Mouse (Mus musculus): ENCODE data around the gene Ska3. TPM values are rescaled to one million over a fixed set of nuclear protein-coding genes. Genes with fewer than 3 reads are reported as not detected.

Ska3 gene
- polyA plus RNA-seq, 1 experiment from 2014 or later, result 39.0 TPM

- no peaks in the 10 kb centered on the region for H3K4me1 ChIP-seq
- no peak overlapping the region for H3K27ac ChIP-seq
- H3K9ac ChIP-seq, result no peak overlapping the region
- WGBS, result 94% methylated on average over 3 of the region's 3 CpGs
- no peaks in the 10 kb centered on the region for H3K27me3 ChIP-seq
- H3K36me3 ChIP-seq, result peaks cover 49% of the 10 kb centered on the region
- H3K4me2 ChIP-seq, result no peak overlapping the region
- no peak overlapping the region for H3K4me3 ChIP-seq
- no peaks in the 10 kb centered on the region for H3K9me3 ChIP-seq
- no peak for ATAC-seq (ENCODE audit: insufficient number of reproducible peaks, insufficient read depth, low FRiP score, low TSS enrichment, low read depth)
These were observed 18.6 kb upstream of the Ska3 start for GRCm38 (mm10) chr14:57844535-57844934.

- no peak for ATAC-seq (ENCODE audit: insufficient number of reproducible peaks, insufficient read depth, low FRiP score, low TSS enrichment, low read depth)
- H3K27ac ChIP-seq, result no peak overlapping the region
- H3K4me2 ChIP-seq, result no peak overlapping the region
- no peak overlapping the region for H3K9ac ChIP-seq
- no peaks in the 10 kb centered on the region for H3K9me3 ChIP-seq
- WGBS, result 91% methylated on average over 10 of the region's 10 CpGs
- no peaks in the 10 kb centered on the region for H3K4me1 ChIP-seq
- peaks cover 46% of the 10 kb centered on the region for H3K36me3 ChIP-seq
- H3K27me3 ChIP-seq, result no peaks in the 10 kb centered on the region
- no peak overlapping the region for H3K4me3 ChIP-seq
These were observed 9.2 kb upstream of the Ska3 start for GRCm38 (mm10) chr14:57835157-57835556.

- ATAC-seq (ENCODE audit: insufficient number of reproducible peaks, insufficient read depth, low FRiP score, low TSS enrichment, low read depth), result no peak
- no peaks in the 10 kb centered on the region for H3K4me1 ChIP-seq
- H3K27ac ChIP-seq, result no peak overlapping the region
- H3K27me3 ChIP-seq, result no peaks in the 10 kb centered on the region
- H3K4me3 ChIP-seq, result no peak overlapping the region
- 85% methylated on average over 2 of the region's 2 CpGs for WGBS
- no peak overlapping the region for H3K4me2 ChIP-seq
- no peaks in the 10 kb centered on the region for H3K9me3 ChIP-seq
- no peak overlapping the region for H3K9ac ChIP-seq
- H3K36me3 ChIP-seq, result peaks cover 35% of the 10 kb centered on the region
These were observed 7.5 kb upstream of the Ska3 start for GRCm38 (mm10) chr14:57833526-57833925.

GRCm38 (mm10) chr14:57827284-57827683 is 1.3 kb upstream of the Ska3 start:
- peaks cover 13% of the 10 kb centered on the region for H3K36me3 ChIP-seq
- no peaks in the 10 kb centered on the region for H3K27me3 ChIP-seq
- 76% methylated on average over 1 of the region's 1 CpGs for WGBS
- H3K27ac ChIP-seq, result peak overlapping the region; percentile 92; the same call in 1 of the 2 replicates
- H3K4me3 ChIP-seq, result peak overlapping the region; percentile 79
- H3K9me3 ChIP-seq, result no peaks in the 10 kb centered on the region
- H3K4me1 ChIP-seq, result peaks cover 11% of the 10 kb centered on the region
- no peak for ATAC-seq (ENCODE audit: insufficient number of reproducible peaks, insufficient read depth, low FRiP score, low TSS enrichment, low read depth)
- H3K4me2 ChIP-seq, result peak overlapping the region; percentile 68
- peak overlapping the region; percentile 92 for H3K9ac ChIP-seq

GRCm38 (mm10) chr14:57820839-57821238 is 5.1 kb downstream of the Ska3 start:
- H3K4me3 ChIP-seq, result no peak overlapping the region
- no peaks in the 10 kb centered on the region for H3K9me3 ChIP-seq
- peaks cover 58% of the 10 kb centered on the region for H3K36me3 ChIP-seq
- no peaks in the 10 kb centered on the region for H3K27me3 ChIP-seq
- H3K9ac ChIP-seq, result no peak overlapping the region
- ATAC-seq (ENCODE audit: insufficient number of reproducible peaks, insufficient read depth, low FRiP score, low TSS enrichment, low read depth), result no peak
- H3K4me2 ChIP-seq, result no peak overlapping the region
- 79% methylated on average over 4 of the region's 4 CpGs for WGBS
- H3K4me1 ChIP-seq, result peaks cover 3% of the 10 kb centered on the region
- no peak overlapping the region for H3K27ac ChIP-seq

GRCm38 (mm10) chr14:57811844-57812243 is 14.1 kb downstream of the Ska3 start:
- Histone ChIP-seq H3K9me3 (no peaks in the 10 kb centered on the region), H3K27me3 (no peaks in the 10 kb centered on the region), H3K36me3 (peaks cover 82% of the 10 kb centered on the region), H3K27ac (no peak overlapping the region), H3K9ac (no peak overlapping the region), H3K4me3 (no peak overlapping the region), H3K4me2 (no peak overlapping the region), H3K4me1 (no peaks in the 10 kb centered on the region)
- no peak for ATAC-seq (ENCODE audit: insufficient number of reproducible peaks, insufficient read depth, low FRiP score, low TSS enrichment, low read depth)
- WGBS, result 94% methylated on average over 5 of the region's 5 CpGs

- ATAC-seq (ENCODE audit: insufficient number of reproducible peaks, insufficient read depth, low FRiP score, low TSS enrichment, low read depth), result no peak
- no peaks in the 10 kb centered on the region for H3K9me3 ChIP-seq
- WGBS, result 86% methylated on average over 2 of the region's 2 CpGs
- no peaks in the 10 kb centered on the region for H3K27me3 ChIP-seq
- H3K4me3 ChIP-seq, result no peak overlapping the region
- H3K9ac ChIP-seq, result no peak overlapping the region
- H3K4me1 ChIP-seq, result no peaks in the 10 kb centered on the region
- H3K4me2 ChIP-seq, result no peak overlapping the region
- H3K27ac ChIP-seq, result no peak overlapping the region
- H3K36me3 ChIP-seq, result peaks cover 84% of the 10 kb centered on the region
These were observed 15.1 kb downstream of the Ska3 start for GRCm38 (mm10) chr14:57810886-57811285.

GRCm38 (mm10) chr14:57808558-57808957 is 17.4 kb downstream of the Ska3 start:
- no peak for ATAC-seq (ENCODE audit: insufficient number of reproducible peaks, insufficient read depth, low FRiP score, low TSS enrichment, low read depth)
- Histone ChIP-seq H3K4me1 (no peaks in the 10 kb centered on the region), H3K4me3 (no peak overlapping the region), H3K27ac (no peak overlapping the region), H3K4me2 (no peak overlapping the region), H3K9me3 (no peaks in the 10 kb centered on the region), H3K27me3 (no peaks in the 10 kb centered on the region), H3K9ac (no peak overlapping the region), H3K36me3 (peaks cover 91% of the 10 kb centered on the region)
- WGBS, result 74% methylated on average over 5 of the region's 5 CpGs

GRCm38 (mm10) chr14:57803731-57804130 is 22.3 kb downstream of the Ska3 start:
- no peak overlapping the region for H3K27ac ChIP-seq
- H3K4me2 ChIP-seq, result no peak overlapping the region
- no peak for ATAC-seq (ENCODE audit: insufficient number of reproducible peaks, insufficient read depth, low FRiP score, low TSS enrichment, low read depth)
- peaks cover 71% of the 10 kb centered on the region for H3K36me3 ChIP-seq
- H3K9me3 ChIP-seq, result no peaks in the 10 kb centered on the region
- WGBS, result 86% methylated on average over 4 of the region's 4 CpGs
- H3K4me1 ChIP-seq, result peaks cover 10% of the 10 kb centered on the region
- H3K27me3 ChIP-seq, result no peaks in the 10 kb centered on the region
- no peak overlapping the region for H3K9ac ChIP-seq
- H3K4me3 ChIP-seq, result no peak overlapping the region

- Histone ChIP-seq H3K27ac (peak within 1 kb of the TSS; percentile 71), H3K4me1 (peaks cover 10% of the 10 kb centered on the region), H3K36me3 (peaks cover 18% of the 10 kb centered on the region), H3K9me3 (no peaks in the 10 kb centered on the region), H3K4me2 (peak within 1 kb of the TSS; percentile 80), H3K9ac (peak within 1 kb of the TSS; percentile 90), H3K4me3 (peak within 1 kb of the TSS; percentile 81), H3K27me3 (no peaks in the 10 kb centered on the region)
- under 1% methylated on average over 94 of the region's 99 CpGs for WGBS
- peak; percentile 91 for ATAC-seq (ENCODE audit: insufficient number of reproducible peaks, insufficient read depth, low FRiP score, low TSS enrichment, low read depth)
These were observed 27.7 kb downstream of the Ska3 start, which contains the start of gene Sap18 for GRCm38 (mm10) chr14:57797991-57798931. Gene Sap18 (plus strand): TSS chr14:57798180.

GRCm38 (mm10) chr14:57797551-57797950 is 28.4 kb downstream of the Ska3 start:
- WGBS, result 15% methylated on average over 7 of the region's 7 CpGs
- Histone ChIP-seq H3K9ac (peak overlapping the region; percentile 90), H3K4me3 (peak overlapping the region; percentile 81), H3K27ac (peak overlapping the region; percentile 17; the same call in 1 of the 2 replicates), H3K36me3 (peaks cover 11% of the 10 kb centered on the region), H3K4me2 (peak overlapping the region; percentile 80), H3K27me3 (no peaks in the 10 kb centered on the region), H3K9me3 (no peaks in the 10 kb centered on the region), H3K4me1 (peaks cover 10% of the 10 kb centered on the region)
- ATAC-seq (ENCODE audit: insufficient number of reproducible peaks, insufficient read depth, low FRiP score, low TSS enrichment, low read depth), result 0 out of 2 replicates have a peak, but pooled peaks have one; percentile 24

- Histone ChIP-seq H3K27ac (no peak overlapping the region), H3K9me3 (no peaks in the 10 kb centered on the region), H3K9ac (no peak overlapping the region), H3K4me2 (no peak overlapping the region), H3K4me1 (no peaks in the 10 kb centered on the region), H3K36me3 (no peaks in the 10 kb centered on the region), H3K27me3 (no peaks in the 10 kb centered on the region), H3K4me3 (no peak overlapping the region)
- 88% methylated on average over 4 of the region's 4 CpGs for WGBS
- no peak for ATAC-seq (ENCODE audit: insufficient number of reproducible peaks, insufficient read depth, low FRiP score, low TSS enrichment, low read depth)
These were observed 34.8 kb downstream of the Ska3 start for GRCm38 (mm10) chr14:57791171-57791570.

All from embryonic facial prominence, embryonic 13.5 days (tissue).